18 mouse cellular contexts compared by ENCODE assay signal in genomic region chr1:40360969-40361368, GRCm38 (mm10). TPM values are rescaled to one million over a fixed set of nuclear protein-coding genes. Genes with fewer than 3 reads are reported as not detected.
"Had no signal": no experiment of that assay in that cellular context is flagged by ENCODE, and none has a peak within 500 bp of the region (broad histone marks: within the 10 kb centered on the region; RNA-seq: fewer than 3 reads in every experiment).

No protein-coding gene starts in this region.

- H3K9ac ChIP-seq: lung, embryonic 15.5 days; midbrain, embryonic 12.5 days; neural tube, embryonic 13.5 days; neural tube, embryonic 15.5 days had no signal

- H3K27ac ChIP-seq: lung, embryonic 15.5 days; midbrain, embryonic 10.5 days; midbrain, embryonic 12.5 days; neural tube, embryonic 13.5 days; neural tube, embryonic 15.5 days had no signal

- H3K4me2 ChIP-seq: lung, embryonic 15.5 days; midbrain, embryonic 12.5 days; neural tube, embryonic 13.5 days; neural tube, embryonic 15.5 days had no signal

- H3K4me3 ChIP-seq: lung, embryonic 15.5 days; midbrain, embryonic 10.5 days; midbrain, embryonic 12.5 days; myocyte; neural tube, embryonic 13.5 days; neural tube, embryonic 15.5 days had no signal

- ATAC-seq: midbrain, embryonic 16.5 days had no signal

- H3K36me3 ChIP-seq: lung, embryonic 15.5 days; midbrain, embryonic 10.5 days; midbrain, embryonic 12.5 days; neural tube, embryonic 13.5 days; neural tube, embryonic 15.5 days had no signal

- H3K4me1 ChIP-seq: neural tube, embryonic 13.5 days had no signal

- H3K9me3 ChIP-seq: lung, embryonic 15.5 days; midbrain, embryonic 10.5 days; midbrain, embryonic 12.5 days; neural tube, embryonic 13.5 days; neural tube, embryonic 15.5 days had no signal

- DNase-seq: lung, adult 2 months; lung, postnatal 4 days; midbrain, embryonic 14.5 days; retina, postnatal 1 day; right cerebral cortex, adult 18-20 months; right cerebral cortex, postnatal 25 days; right cerebral cortex, postnatal 4 days; spleen, adult 18-20 months; thymus, adult 18-20 months; thymus, postnatal 14 days; thymus, postnatal 36 days had no signal

- H3K27me3 ChIP-seq: lung, embryonic 15.5 days; midbrain, embryonic 12.5 days; neural tube, embryonic 13.5 days; neural tube, embryonic 15.5 days had no signal

RNA-seq across cellular contexts. Expression of gene Il1rl2, which starts 36.6 kb away (rescaled TPM):
- polyA plus RNA-seq: myocyte had no signal
